Mouse (Mus musculus) stomach, adult 2 months (tissue): ENCODE measurements around the gene Olfr935. TPM values are rescaled to one million over a fixed set of nuclear protein-coding genes. Genes with fewer than 3 reads are reported as not detected.

Source experiments
- polyA plus RNA-seq: library from polyadenylated mRNA; depleted of rRNA; stranded (reverse); fragments of >200 nt; gene quantifications from 2 replicates; pipeline ENCODE4 v1.2.3, GENCODE M21; 2012; rRNA removed

The Olfr935 gene
- not detected in 2 replicates for polyA plus RNA-seq

GRCm38 (mm10) chr9:38999583-38999982, at the start of gene Olfr935:
Gene Olfr935, minus strand, starts transcription at chr9:38999683.

GRCm38 (mm10) chr9:39023277-39023676, 23.8 kb upstream of the Olfr935 start, which contains the start of gene Olfr146:
Gene Olfr146, minus strand, starts transcription at chr9:39023377.

GRCm38 (mm10) chr9:38988215-38988614, 11.3 kb downstream of the Olfr935 start, which contains the start of gene Olfr934:
Gene Olfr934, minus strand, starts transcription at chr9:38988315.

GRCm38 (mm10) chr9:38972013-38972412, 27.5 kb downstream of the Olfr935 start, which contains the start of gene Olfr933:
Gene Olfr933, plus strand, starts transcription at chr9:38972313.

Other genes with a start within 250 kb of the Olfr935 start
- gene Olfr920, start 247.4 kb downstream of the Olfr935 start, polyA plus RNA-seq = not detected in 2 replicates
- gene Olfr921, start 226.6 kb downstream of the Olfr935 start, polyA plus RNA-seq = not detected in 2 replicates
- not detected in 2 replicates for gene Olfr922, start 185.1 kb downstream of the Olfr935 start, polyA plus RNA-seq
- not detected in 2 replicates for gene Olfr923, start 173.1 kb downstream of the Olfr935 start, polyA plus RNA-seq
- gene Olfr924, start 155.2 kb downstream of the Olfr935 start, polyA plus RNA-seq = not detected in 2 replicates
- gene Olfr26, start 144.6 kb downstream of the Olfr935 start, polyA plus RNA-seq = not detected in 2 replicates
- not detected in 2 replicates for gene Olfr926, start 122.6 kb downstream of the Olfr935 start, polyA plus RNA-seq
- gene Olfr930, start 69.9 kb downstream of the Olfr935 start, polyA plus RNA-seq = not detected in 2 replicates
- not detected in 2 replicates for gene Olfr933, start 27.4 kb downstream of the Olfr935 start, polyA plus RNA-seq
- not detected in 2 replicates for gene Olfr934, start 11.4 kb downstream of the Olfr935 start, polyA plus RNA-seq
- not detected in 2 replicates for gene Olfr146, start 23.7 kb upstream of the Olfr935 start, polyA plus RNA-seq
- not detected in 2 replicates for gene Olfr937, start 65.3 kb upstream of the Olfr935 start, polyA plus RNA-seq
- not detected in 2 replicates for gene Olfr938, start 79.2 kb upstream of the Olfr935 start, polyA plus RNA-seq
- not detected in 2 replicates for gene Olfr27, start 128.4 kb upstream of the Olfr935 start, polyA plus RNA-seq
- not detected in 2 replicates for gene Olfr943, start 166.6 kb upstream of the Olfr935 start, polyA plus RNA-seq
- gene Olfr944, start 202.2 kb upstream of the Olfr935 start, polyA plus RNA-seq = not detected in 2 replicates